Mouse (Mus musculus) gonadal fat pad, adult 2 months (tissue): ENCODE measurements at regions not wholly inside any gene's neighbourhood (a gene's known extent, or its start where the extent isn't known, plus 50 kb on each side); places are given as distances from the start of the nearest gene placed in this dataset.

ENCODE experiments used
- DNase-seq: peaks from one replicate; pipeline ENCODE4 v3.0.0-alpha.2; 2012; ENCODE audit warnings: low read depth

GRCm38 (mm10) chr16:7647275-7647926 lies 777.5 kb downstream of the Tmem114 start:
- no peak for DNase-seq

DNA sequence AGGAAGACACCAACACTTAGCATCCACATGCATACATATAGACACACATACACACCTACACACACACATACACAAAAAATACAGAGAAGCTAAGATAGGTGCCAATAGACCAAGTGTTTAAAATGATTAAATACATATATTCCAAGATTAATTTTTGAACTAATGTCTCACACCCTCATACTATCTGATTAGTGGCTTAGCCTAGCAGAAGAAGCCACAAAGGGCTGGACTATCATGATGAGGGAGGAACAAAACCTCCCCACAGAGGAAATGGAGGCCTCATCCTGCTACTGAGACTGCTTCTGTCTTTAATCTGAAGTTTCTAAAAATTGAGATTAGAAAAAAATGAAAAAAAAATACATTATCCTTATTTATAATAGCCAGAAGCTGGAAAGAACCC lies 780.6 kb downstream of the Tmem114 start:
- DNase-seq: no peak

GRCm38 (mm10) chr16:7638955-7639755 lies 785.8 kb downstream of the Tmem114 start:
- no peak for DNase-seq

- no peak for DNase-seq
Measured at GRCm38 (mm10) chr16:7637993-7638392, 786.9 kb downstream of the Tmem114 start.

DNA sequence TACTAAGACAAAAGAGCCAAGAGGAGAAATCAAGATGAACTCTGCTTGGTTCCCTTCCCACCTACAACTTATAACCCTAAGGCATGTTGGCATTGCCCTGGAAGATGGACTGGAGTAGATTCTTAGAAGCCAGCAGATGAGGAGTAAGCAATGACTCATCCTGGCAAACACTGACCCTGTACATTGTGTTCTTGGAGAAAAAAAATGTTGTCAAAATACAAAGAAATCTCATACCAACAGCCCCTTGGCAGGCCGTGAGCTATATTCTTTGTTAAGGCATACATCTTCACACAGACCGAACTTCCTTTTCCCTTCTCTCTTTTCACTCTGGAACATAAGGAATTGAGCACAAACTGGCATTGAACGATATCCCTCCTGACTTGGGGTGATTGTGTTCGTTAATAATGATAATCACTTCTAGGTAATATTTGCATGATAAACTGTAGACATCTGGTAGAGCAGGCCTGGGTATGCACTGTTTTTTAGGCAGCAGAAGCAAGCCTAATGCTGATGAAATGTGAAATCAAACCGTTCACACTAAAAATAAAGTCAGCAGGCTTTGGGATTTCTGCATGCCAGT lies 787.7 kb downstream of the Tmem114 start:
- no peak for DNase-seq

DNA sequence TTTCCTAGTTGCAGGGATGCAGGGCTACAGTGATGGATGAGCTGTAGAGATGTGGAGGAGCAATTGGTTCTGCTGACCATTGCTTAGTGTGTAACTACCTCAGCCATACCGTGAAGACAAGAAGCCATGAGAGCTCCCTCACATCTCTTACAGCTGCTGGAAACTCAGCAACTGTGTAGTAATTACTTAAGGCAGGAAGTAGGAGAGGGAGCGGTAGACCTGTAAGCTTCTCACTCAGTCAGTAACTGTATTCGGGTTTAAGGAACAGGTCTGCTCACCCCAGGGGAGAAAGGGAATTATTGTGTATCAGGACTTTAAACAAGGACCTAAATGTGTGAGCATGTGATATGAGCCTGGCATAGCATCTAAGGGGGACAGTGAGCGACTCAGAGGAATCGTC lies 788.6 kb downstream of the Tmem114 start:
- no peak for DNase-seq

GRCm38 (mm10) chr16:7632474-7632873 lies 792.5 kb downstream of the Tmem114 start:
- no peak for DNase-seq

DNA sequence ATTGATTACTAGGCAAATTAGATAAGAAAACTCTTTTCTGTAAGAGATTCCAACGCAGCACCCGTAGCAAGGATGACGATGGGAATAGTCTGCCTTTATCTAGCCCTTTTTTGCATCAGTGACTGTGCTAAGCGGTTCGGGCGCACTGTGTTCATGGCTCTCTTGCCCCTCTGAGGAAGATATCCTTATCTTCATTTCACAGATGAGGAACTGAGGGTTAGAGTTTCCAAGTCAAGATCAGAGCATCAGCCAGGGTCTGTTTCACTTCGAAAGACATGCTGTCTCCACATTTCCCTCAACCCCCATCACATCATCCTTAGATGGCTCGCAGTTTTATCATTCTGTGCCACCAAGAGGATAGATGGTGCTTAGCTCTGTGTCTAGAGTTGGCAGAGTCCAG lies 796.6 kb downstream of the Tmem114 start:
- DNase-seq: no peak

- no peak for DNase-seq
Measured at GRCm38 (mm10) chr16:7606602-7607001, 818.3 kb downstream of the Tmem114 start.

- no peak for DNase-seq
Measured at GRCm38 (mm10) chr16:7602428-7602827, 822.5 kb downstream of the Tmem114 start.

DNA sequence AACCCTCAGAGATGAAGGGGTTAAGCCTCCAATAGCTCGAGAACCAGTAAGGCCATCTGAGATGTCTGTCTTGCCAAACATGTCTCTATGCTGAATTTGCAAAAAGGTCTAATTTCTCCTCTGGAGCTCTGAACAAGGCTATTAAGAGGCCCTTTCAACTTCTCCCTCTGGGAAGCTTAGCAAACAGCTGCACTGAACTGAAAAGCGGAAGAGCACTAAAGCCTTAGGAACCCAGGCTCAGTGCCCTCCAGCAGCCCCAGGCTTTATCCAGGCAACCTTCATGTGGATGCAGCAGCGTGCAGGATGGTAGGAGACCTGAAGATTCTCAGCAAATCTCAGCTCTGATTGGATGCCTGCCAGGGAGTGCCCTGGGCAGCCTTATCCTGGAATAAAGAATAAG lies 850.1 kb downstream of the Tmem114 start:
- DNase-seq: no peak

DNA sequence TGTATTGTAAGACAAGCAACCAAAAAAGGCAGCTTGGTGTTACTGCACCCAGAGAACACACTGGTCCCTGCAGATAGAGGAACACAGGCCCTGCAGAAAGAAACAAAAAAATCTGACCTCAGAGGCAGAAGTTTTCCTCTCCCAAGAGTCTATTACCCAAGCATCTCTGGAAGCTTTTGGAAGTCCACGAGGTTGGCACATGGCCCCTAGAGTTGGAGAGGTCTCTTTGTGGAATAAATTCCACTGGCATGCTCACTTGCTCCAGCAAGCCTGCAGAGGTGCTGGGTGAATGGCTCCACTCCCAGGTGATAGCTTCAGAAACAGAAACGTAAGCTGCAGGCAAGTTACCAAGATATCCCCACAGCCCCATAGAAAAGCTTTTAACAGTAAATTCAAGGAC lies 864.1 kb downstream of the Tmem114 start:
- no peak for DNase-seq

GRCm38 (mm10) chr16:7559177-7559576 lies 865.8 kb downstream of the Tmem114 start:
- no peak for DNase-seq

GRCm38 (mm10) chr16:7558637-7559036 lies 866.3 kb downstream of the Tmem114 start:
- DNase-seq: no peak

- no peak for DNase-seq
Measured at GRCm38 (mm10) chr16:7555911-7556310, 869.0 kb downstream of the Tmem114 start.

DNA sequence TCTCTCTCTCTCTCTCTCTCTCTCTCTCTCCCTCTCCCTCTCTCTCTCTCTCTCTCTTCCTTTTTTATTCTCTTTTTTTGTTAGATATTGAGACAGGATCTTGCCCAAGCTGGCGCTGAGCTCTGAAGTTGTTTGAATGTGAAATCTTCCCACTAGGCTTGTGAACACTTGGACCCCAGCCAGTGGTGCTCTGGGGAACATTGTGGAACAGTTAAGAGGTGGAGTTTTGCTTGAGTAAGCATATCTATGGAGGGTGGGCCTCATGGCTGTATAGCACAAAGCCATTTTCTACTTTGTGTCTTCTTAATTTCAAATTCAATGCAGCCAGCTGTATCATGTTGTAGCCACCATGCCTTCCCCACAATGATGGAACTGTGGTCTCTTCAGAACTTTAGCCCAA lies 875.4 kb downstream of the Tmem114 start:
- DNase-seq: no peak

- DNase-seq: no peak
Measured at GRCm38 (mm10) chr16:7544067-7544466, 880.9 kb downstream of the Tmem114 start.

DNA sequence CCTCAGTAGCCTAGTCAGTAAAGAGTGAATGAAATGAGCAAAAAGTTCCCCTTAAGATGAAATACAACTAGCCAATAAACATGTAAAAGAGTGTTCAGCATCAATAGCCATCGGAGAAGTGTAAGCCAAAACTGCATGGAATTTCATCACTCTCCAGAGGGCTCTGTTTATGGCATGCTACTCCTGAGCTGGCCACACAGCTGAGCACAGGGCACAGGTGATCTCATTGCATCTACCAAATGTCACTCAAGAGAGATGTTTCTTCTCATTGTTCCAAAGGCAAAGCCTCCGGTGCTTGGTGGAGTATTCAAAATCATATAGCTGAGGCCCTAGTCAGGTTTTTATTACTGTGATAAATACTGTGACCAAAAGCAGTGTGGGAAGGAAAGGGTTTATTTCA lies 895.1 kb downstream of the Tmem114 start:
- no peak for DNase-seq

DNA sequence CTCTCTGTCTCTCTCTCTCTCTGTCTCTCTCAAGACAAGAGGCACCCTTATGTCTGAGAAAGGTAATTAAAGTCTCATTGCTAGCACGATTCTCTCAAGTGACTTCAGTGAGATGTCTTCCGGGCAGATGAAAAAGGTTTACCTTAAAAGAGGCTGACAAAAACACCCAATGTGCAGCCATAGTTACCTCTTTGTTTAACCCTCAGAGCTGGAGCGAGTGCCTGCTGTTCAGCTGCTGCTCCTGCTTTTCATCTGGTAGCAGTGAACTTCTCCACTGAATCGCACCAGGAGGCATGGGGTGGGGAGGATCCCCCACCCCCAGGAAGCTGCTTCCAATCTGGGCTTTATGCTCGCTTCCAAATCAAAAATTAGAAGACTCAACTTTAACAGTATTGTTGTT lies 896.0 kb downstream of the Tmem114 start:
- DNase-seq: no peak

- DNase-seq: peak; percentile 59
Measured at GRCm38 (mm10) chr16:7527923-7528776, 896.8 kb downstream of the Tmem114 start.

DNA sequence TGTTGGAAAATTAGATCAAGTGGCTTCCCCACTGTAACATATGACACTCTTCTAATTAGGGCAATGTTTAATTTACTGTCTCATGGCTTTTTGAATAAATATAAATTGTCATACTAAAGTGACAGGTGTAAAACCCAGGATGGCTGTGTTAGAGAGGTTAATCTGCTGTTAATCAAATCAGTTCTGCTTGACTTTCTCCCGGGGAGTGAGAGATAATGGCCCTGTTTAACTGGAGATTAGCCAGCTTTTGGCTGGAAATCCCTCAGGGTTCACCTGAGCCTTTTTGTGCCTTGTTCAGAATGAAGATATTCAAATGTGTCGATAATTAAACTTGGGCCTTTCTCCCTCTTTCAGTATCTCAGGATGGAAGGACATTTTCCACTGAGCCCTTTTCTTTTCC lies 906.2 kb downstream of the Tmem114 start:
- no peak for DNase-seq
